Mouse (Mus musculus) MEL (cell line): Measurements from ENCODE around the gene Pold3. TPM values are rescaled to one million over a fixed set of nuclear protein-coding genes. Genes with fewer than 3 reads are reported as not detected.
A peak's percentile ranks its signal among the peaks of the same experiment; 100 is the strongest.

Source experiments
- DNase-seq: peaks from one replicate; pipeline ENCODE4 v3.0.0; 2011; ENCODE audit warnings: low read depth, low spot score
- H3K27ac ChIP-seq: 2 replicates; pipeline ENCODE4 v1.5.1; 2012; ENCODE audit warnings: low read depth, mild to moderate bottlenecking, control low read depth, low read length, moderate library complexity; ENCODE audit not compliant: control insufficient read depth
- H3K27me3 ChIP-seq, 2 experiments: fragments of 150-350 bp in 1 of 2; sonication (generic) in 1 of 2; 2 replicates each; pipeline ENCODE4 v1.6.1; 2012; ENCODE audit warnings: low read length in 2 of 2, mild to moderate bottlenecking in 2 of 2, improper control_type of control experiment in 1 of 2, moderate library complexity in 1 of 2; ENCODE audit not compliant: insufficient read depth in 2 of 2, control insufficient read depth in 1 of 2
- H3K36me3 ChIP-seq, 2 experiments: 2 replicates each; pipeline ENCODE4 v1.6.1; 2012 to 2014; ENCODE audit warnings: low read length in 2 of 2, improper control_type of control experiment in 1 of 2, inconsistent platforms in 1 of 2, mild to moderate bottlenecking in 1 of 2; ENCODE audit not compliant: insufficient read depth in 2 of 2, control insufficient read depth in 1 of 2
- H3K4me1 ChIP-seq, 2 experiments: fragments of 150-350 bp in 1 of 2; sonication (generic) in 1 of 2; 2 replicates each; pipeline ENCODE4 v1.6.1; 2012; ENCODE audit warnings: low read length in 2 of 2, improper control_type of control experiment in 1 of 2, mild to moderate bottlenecking in 1 of 2; ENCODE audit not compliant: insufficient read depth in 2 of 2, control insufficient read depth in 1 of 2
- H3K4me3 ChIP-seq, 2 experiments: fragments of 150-350 bp in 1 of 2; sonication (generic) in 1 of 2; 2 replicates each; pipeline ENCODE4 v1.5.1; 2012; ENCODE audit warnings: low read depth in 2 of 2, low read length in 2 of 2, mild to moderate bottlenecking in 2 of 2, moderate library complexity in 2 of 2, control low read depth in 1 of 2, improper control_type of control experiment in 1 of 2; ENCODE audit not compliant: control insufficient read depth in 1 of 2, insufficient read depth in 1 of 2
- H3K79me2 ChIP-seq: 2 replicates; pipeline ENCODE4 v1.6.1; 2012; ENCODE audit warnings: mild to moderate bottlenecking, low read length, moderate library complexity; ENCODE audit not compliant: control insufficient read depth, poor library complexity, insufficient read depth
- H3K9ac ChIP-seq: 2 replicates; pipeline ENCODE4 v1.6.1; 2012; ENCODE audit warnings: low read depth, mild to moderate bottlenecking, control low read depth, low read length, moderate library complexity; ENCODE audit not compliant: control insufficient read depth, poor library complexity, severe bottlenecking
- H3K9me3 ChIP-seq: fragments of 150-350 bp; sonication (generic); replicated peaks from 2 replicates; pipeline ENCODE4 v1.6.1; 2012; ENCODE audit warnings: mild to moderate bottlenecking, low read length, improper control_type of control experiment, moderate library complexity; ENCODE audit not compliant: insufficient read depth
- BHLHE40 ChIP-seq: IDR thresholded peaks from 2 replicates; pipeline ENCODE4 v1.6.1; 2012; ENCODE audit warnings: low read depth, mild to moderate bottlenecking, inconsistent platforms, low read length, improper control_type of control experiment, borderline replicate concordance
- CHD1 ChIP-seq: IDR thresholded peaks from 2 replicates; pipeline ENCODE4 v1.6.1; 2012; ENCODE audit warnings: low read depth, mild to moderate bottlenecking, inconsistent platforms, low read length, improper control_type of control experiment
- CHD2 ChIP-seq: IDR thresholded peaks from 2 replicates; pipeline ENCODE4 v1.6.1; 2011; ENCODE audit warnings: low read length, improper control_type of control experiment
- CTCF ChIP-seq, 3 experiments: IDR thresholded peaks in 2 of 3; conservative IDR thresholded peaks in 1 of 3; 2 replicates each; pipeline ENCODE4 v1.5.1; 2011 to 2012; ENCODE audit warnings: low read length in 3 of 3, low read depth in 2 of 3, mild to moderate bottlenecking in 2 of 3, improper control_type of control experiment in 1 of 3, inconsistent platforms in 1 of 3, mixed read lengths in 1 of 3, moderate library complexity in 1 of 3; ENCODE audit not compliant: control insufficient read depth in 1 of 3, insufficient read depth in 1 of 3, poor library complexity in 1 of 3, severe bottlenecking in 1 of 3
- E2F4 ChIP-seq: IDR thresholded peaks from 2 replicates; pipeline ENCODE4 v1.6.1; 2011; ENCODE audit warnings: low read depth, low read length, improper control_type of control experiment, borderline replicate concordance
- ELF1 ChIP-seq: IDR thresholded peaks from 2 replicates; pipeline ENCODE4 v1.6.1; 2014; ENCODE audit warnings: low read depth, mild to moderate bottlenecking, inconsistent platforms, low read length, improper control_type of control experiment, moderate library complexity
- ETS1 ChIP-seq: IDR thresholded peaks from 2 replicates; pipeline ENCODE4 v1.6.1; 2012; ENCODE audit warnings: low read depth, mild to moderate bottlenecking, inconsistent platforms, low read length, improper control_type of control experiment, moderate library complexity
- HCFC1 ChIP-seq: IDR thresholded peaks from 2 replicates; pipeline ENCODE4 v1.6.1; 2012; ENCODE audit warnings: low read depth, mild to moderate bottlenecking, inconsistent platforms, low read length, improper control_type of control experiment, moderate library complexity
- KAT2A ChIP-seq: conservative IDR thresholded peaks from 2 replicates; pipeline ENCODE4 v1.6.1; 2012; ENCODE audit warnings: low read depth, low read length, improper control_type of control experiment, inconsistent platforms
- MAFK ChIP-seq: IDR thresholded peaks from 2 replicates; pipeline ENCODE4 v1.6.1; 2011; ENCODE audit warnings: low read depth, mild to moderate bottlenecking, low read length, improper control_type of control experiment, borderline replicate concordance
- MAZ ChIP-seq: IDR thresholded peaks from 2 replicates; pipeline ENCODE4 v1.6.1; 2012; ENCODE audit warnings: low read depth, mild to moderate bottlenecking, inconsistent platforms, low read length, improper control_type of control experiment
- MEF2A ChIP-seq: IDR thresholded peaks from 2 replicates; pipeline ENCODE4 v1.6.1; 2014; ENCODE audit warnings: low read depth, mild to moderate bottlenecking, inconsistent platforms, low read length, improper control_type of control experiment; ENCODE audit not compliant: poor library complexity, insufficient replicate concordance, severe bottlenecking; ENCODE audit errors: extremely low read depth
- MXI1 ChIP-seq: IDR thresholded peaks from 2 replicates; pipeline ENCODE4 v1.6.1; 2011; ENCODE audit warnings: mild to moderate bottlenecking, low read depth, low read length, improper control_type of control experiment
- POLR2A ChIP-seq, 2 experiments: IDR thresholded peaks; 2 replicates each; pipeline ENCODE4 v1.6.1; 2011 to 2012; ENCODE audit warnings: low read length in 2 of 2, mild to moderate bottlenecking in 2 of 2, control low read depth in 1 of 2, improper control_type of control experiment in 1 of 2, low read depth in 1 of 2, moderate library complexity in 1 of 2; ENCODE audit not compliant: control insufficient read depth in 1 of 2, insufficient read depth in 1 of 2, poor library complexity in 1 of 2
- POLR2AphosphoS2 ChIP-seq: IDR thresholded peaks from 2 replicates; pipeline ENCODE4 v1.6.1; 2011; ENCODE audit warnings: low read length, improper control_type of control experiment
- POLR2AphosphoS5 ChIP-seq: IDR thresholded peaks from 2 replicates; pipeline ENCODE4 v1.6.1; 2012; ENCODE audit warnings: low read depth, borderline replicate concordance, mild to moderate bottlenecking, inconsistent platforms, low read length, moderate library complexity, mixed read lengths
- RAD21 ChIP-seq: IDR thresholded peaks from 2 replicates; pipeline ENCODE4 v1.6.1; 2011; ENCODE audit warnings: mild to moderate bottlenecking, low read depth, low read length, improper control_type of control experiment
- RCOR1 ChIP-seq: IDR thresholded peaks from 2 replicates; pipeline ENCODE4 v1.6.1; 2012; ENCODE audit warnings: low read depth, mild to moderate bottlenecking, inconsistent platforms, low read length, improper control_type of control experiment
- SIN3A ChIP-seq: IDR thresholded peaks from 2 replicates; pipeline ENCODE4 v1.6.1; 2012; ENCODE audit warnings: low read length, improper control_type of control experiment, inconsistent platforms
- TBP ChIP-seq: IDR thresholded peaks from 2 replicates; pipeline ENCODE4 v1.8.0; 2011; ENCODE audit warnings: low read depth, low read length, improper control_type of control experiment
- UBTF ChIP-seq: IDR thresholded peaks from 2 replicates; pipeline ENCODE4 v1.6.1; 2012; ENCODE audit warnings: low read depth, mild to moderate bottlenecking, inconsistent platforms, low read length, improper control_type of control experiment, moderate library complexity, borderline replicate concordance; ENCODE audit not compliant: insufficient read depth
- USF1 ChIP-seq: IDR thresholded peaks from 2 replicates; pipeline ENCODE4 v1.6.1; 2014; ENCODE audit warnings: low read depth, mild to moderate bottlenecking, inconsistent platforms, low read length, improper control_type of control experiment, moderate library complexity
- USF2 ChIP-seq, 2 experiments: IDR thresholded peaks; 2 replicates each; pipeline ENCODE4 v1.6.1; 2011 to 2012; ENCODE audit warnings: improper control_type of control experiment in 2 of 2, low read length in 2 of 2, borderline replicate concordance in 1 of 2, inconsistent platforms in 1 of 2, low read depth in 1 of 2, mild to moderate bottlenecking in 1 of 2; ENCODE audit not compliant: insufficient read depth in 1 of 2
- ZC3H11A ChIP-seq: IDR thresholded peaks from 2 replicates; pipeline ENCODE4 v1.6.1; 2012; ENCODE audit warnings: low read depth, mild to moderate bottlenecking, inconsistent platforms, low read length, improper control_type of control experiment
- ZKSCAN1 ChIP-seq: IDR thresholded peaks from 2 replicates; pipeline ENCODE4 v1.6.1; 2012; ENCODE audit warnings: low read depth, mild to moderate bottlenecking, inconsistent platforms, low read length, improper control_type of control experiment, moderate library complexity
- ZMIZ1 ChIP-seq: IDR thresholded peaks from 2 replicates; pipeline ENCODE4 v1.6.1; 2012; ENCODE audit warnings: low read depth, mild to moderate bottlenecking, inconsistent platforms, low read length, improper control_type of control experiment, moderate library complexity
- ZNF384 ChIP-seq: IDR thresholded peaks from 2 replicates; pipeline ENCODE4 v1.6.1; 2012; ENCODE audit warnings: low read depth, mild to moderate bottlenecking, inconsistent platforms, low read length, improper control_type of control experiment
- polyA plus RNA-seq, 2 experiments: library from polyadenylated mRNA; stranded (reverse) in 1 of 2; unstranded in 1 of 2; fragments of >175 nt in 1 of 2; fragments of >200 nt in 1 of 2; gene quantifications; 2 replicates each; pipeline versions ENCODE4 v1.2.1 to v1.2.4; 2012; ENCODE audit warnings: low replicate concordance in 2 of 2, low read depth in 1 of 2; ENCODE audit not compliant: insufficient read length in 2 of 2, insufficient read depth in 1 of 2, missing spikeins in 1 of 2
- total RNA-seq: library from RNA; depleted of rRNA; stranded (reverse); fragments of 300-350 nt; gene quantifications from 2 replicates; pipeline ENCODE4 v1.2.3, GENCODE M21; 2012

Pold3 gene
- total and polyA plus RNA-seq, 3 experiments = 67.6 to 98.1 TPM; not detected in 1

DNA sequence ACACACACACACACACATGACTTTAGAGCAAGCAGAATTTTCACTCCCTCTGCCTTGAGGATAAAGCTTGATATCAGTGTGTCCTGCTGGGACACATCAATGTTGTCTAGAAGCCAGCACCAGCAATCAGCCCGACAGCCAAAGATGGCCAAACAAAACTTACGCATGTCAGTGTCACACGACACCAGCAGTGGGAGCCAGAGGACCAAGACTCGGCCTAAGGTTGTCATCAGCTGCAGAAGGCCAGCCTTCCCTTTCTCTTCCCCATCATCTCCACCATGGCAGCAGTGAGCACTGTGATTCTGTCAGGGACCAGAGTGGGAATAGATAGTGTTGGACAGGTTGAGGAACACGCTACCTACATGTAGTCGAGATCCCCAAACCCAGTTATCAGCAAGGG is 2.1 kb upstream of the Pold3 start (continued):
- no peak for TF ChIP-seq E2F4
- no peak for TF ChIP-seq ELF1
- TF ChIP-seq RCOR1 = no peak
- TF ChIP-seq POLR2A (IDR thresholded peaks at IDR 0.05; ENCODE audit: control insufficient read depth in 1 of 2, insufficient read depth in 1 of 2, low read depth in 1 of 2, low read length in 2 of 2, poor library complexity in 1 of 2) = no peak
- no peak for TF ChIP-seq CHD1
- 0 out of 4 replicates have a peak, but pooled peaks of 1 of the 2 experiments have one; percentile 21 for TF ChIP-seq USF2 (IDR thresholded peaks at IDR 0.05; ENCODE audit: borderline replicate concordance in 1 of 2, insufficient read depth in 1 of 2, low read depth in 1 of 2, low read length in 2 of 2)
- TF ChIP-seq KAT2A = no peak
- no peak for TF ChIP-seq MAZ
- TF ChIP-seq BHLHE40 = no peak
- no peak for TF ChIP-seq ZMIZ1
- TF ChIP-seq MEF2A = no peak
- TF ChIP-seq USF1 = peak; percentile 84
- TF ChIP-seq HCFC1 = no peak
- TF ChIP-seq ZC3H11A = peak; percentile 49
- no peak for TF ChIP-seq POLR2AphosphoS2
- TF ChIP-seq ZNF384 = no peak
- peak; percentile 83 for TF ChIP-seq RAD21
- TF ChIP-seq CTCF (IDR thresholded peaks at IDR 0.05 in 2 of 3, conservative IDR thresholded peaks at IDR 0.05 in 1 of 3; ENCODE audit: control insufficient read depth in 1 of 3, insufficient read depth in 1 of 3, low read depth in 2 of 3, low read length in 3 of 3, poor library complexity in 1 of 3, severe bottlenecking in 1 of 3) = peak; percentile 62 to 86 (median 67)
- no peak for TF ChIP-seq ETS1
- no peak for TF ChIP-seq ZKSCAN1
- TF ChIP-seq POLR2AphosphoS5 = no peak
- 0 out of 2 replicates have a peak, but pooled peaks have one; percentile 37 for TF ChIP-seq MXI1
- TF ChIP-seq, all 39 proteins: peak for 11

DNA sequence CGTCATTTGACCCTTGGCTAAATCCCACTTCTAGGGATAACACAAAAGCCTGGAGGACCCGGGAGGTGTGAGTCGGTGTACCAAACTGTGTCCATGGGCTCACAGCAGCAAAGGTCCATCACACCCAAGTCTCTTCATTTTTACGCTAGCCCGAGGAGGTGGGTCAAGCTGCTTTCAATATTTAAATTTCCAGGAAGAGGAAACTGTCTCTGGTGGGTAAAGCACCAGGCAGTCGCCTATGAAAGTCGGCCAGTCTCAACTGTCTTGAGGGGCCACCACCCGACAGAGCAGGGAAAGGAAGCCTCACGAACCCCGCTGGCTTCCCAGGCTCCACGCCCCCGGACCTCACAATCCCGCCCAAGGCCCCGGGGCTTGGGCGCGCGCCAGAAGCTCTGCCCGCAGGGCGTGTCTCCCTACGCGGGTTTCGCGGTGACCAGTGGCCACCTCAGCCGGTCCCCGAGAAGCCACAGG is 539 bp downstream of the Pold3 start:
- peaks cover 0 to 10% of the 10 kb centered on the region in 2 experiments; a peak in 2 of 4 replicates for H3K4me1 ChIP-seq
- no peaks in the 10 kb centered on the region for H3K27me3 ChIP-seq
- peaks cover 17% of the 10 kb centered on the region for H3K79me2 ChIP-seq
- peak overlapping the region; percentile 91 for H3K9ac ChIP-seq
- H3K4me3 ChIP-seq = peak overlapping the region; percentile 58 to 65
- TF ChIP-seq E2F4 (no peak), MEF2A (no peak), ELF1 (no peak), RAD21 (no peak), ZMIZ1 (peak; percentile 7; the same call in 1 of the 2 replicates), HCFC1 (no peak), POLR2AphosphoS2 (no peak), TBP (0 out of 2 replicates have a peak, but pooled peaks have one; percentile 20), UBTF (no peak), MAZ (no peak), MAFK (no peak), CTCF (IDR thresholded peaks at IDR 0.05 in 2 of 3, conservative IDR thresholded peaks at IDR 0.05 in 1 of 3; ENCODE audit: control insufficient read depth in 1 of 3, insufficient read depth in 1 of 3, low read depth in 2 of 3, low read length in 3 of 3, poor library complexity in 1 of 3, severe bottlenecking in 1 of 3) (no peak), ETS1 (no peak), SIN3A (no peak), CHD2 (no peak)
- H3K36me3 ChIP-seq = peaks cover 3 to 17% of the 10 kb centered on the region in 2 experiments
- no peaks in the 10 kb centered on the region for H3K9me3 ChIP-seq
- peak overlapping the region; percentile 70 for H3K27ac ChIP-seq
- peak; percentile 62 for DNase-seq
